Mouse (Mus musculus) MEL (cell line): ENCODE measurements around the gene Ppcs. TPM values are rescaled to one million over a fixed set of nuclear protein-coding genes. Genes with fewer than 3 reads are reported as not detected.

Experiments used
- DNase-seq: peaks from one replicate; pipeline ENCODE4 v3.0.0; 2011; ENCODE audit warnings: low read depth, low spot score
- H3K27ac ChIP-seq: 2 replicates; pipeline ENCODE4 v1.5.1; 2012; ENCODE audit warnings: low read depth, mild to moderate bottlenecking, control low read depth, low read length, moderate library complexity; ENCODE audit not compliant: control insufficient read depth
- H3K27me3 ChIP-seq, 2 experiments: fragments of 150-350 bp in 1 of 2; sonication (generic) in 1 of 2; 2 replicates each; pipeline ENCODE4 v1.6.1; 2012; ENCODE audit warnings: low read length in 2 of 2, mild to moderate bottlenecking in 2 of 2, improper control_type of control experiment in 1 of 2, moderate library complexity in 1 of 2; ENCODE audit not compliant: insufficient read depth in 2 of 2, control insufficient read depth in 1 of 2
- H3K36me3 ChIP-seq, 2 experiments: 2 replicates each; pipeline ENCODE4 v1.6.1; 2012 to 2014; ENCODE audit warnings: low read length in 2 of 2, improper control_type of control experiment in 1 of 2, inconsistent platforms in 1 of 2, mild to moderate bottlenecking in 1 of 2; ENCODE audit not compliant: insufficient read depth in 2 of 2, control insufficient read depth in 1 of 2
- H3K4me1 ChIP-seq, 2 experiments: fragments of 150-350 bp in 1 of 2; sonication (generic) in 1 of 2; 2 replicates each; pipeline ENCODE4 v1.6.1; 2012; ENCODE audit warnings: low read length in 2 of 2, improper control_type of control experiment in 1 of 2, mild to moderate bottlenecking in 1 of 2; ENCODE audit not compliant: insufficient read depth in 2 of 2, control insufficient read depth in 1 of 2
- H3K4me3 ChIP-seq, 2 experiments: fragments of 150-350 bp in 1 of 2; sonication (generic) in 1 of 2; 2 replicates each; pipeline ENCODE4 v1.5.1; 2012; ENCODE audit warnings: low read depth in 2 of 2, low read length in 2 of 2, mild to moderate bottlenecking in 2 of 2, moderate library complexity in 2 of 2, control low read depth in 1 of 2, improper control_type of control experiment in 1 of 2; ENCODE audit not compliant: control insufficient read depth in 1 of 2, insufficient read depth in 1 of 2
- H3K79me2 ChIP-seq: 2 replicates; pipeline ENCODE4 v1.6.1; 2012; ENCODE audit warnings: mild to moderate bottlenecking, low read length, moderate library complexity; ENCODE audit not compliant: control insufficient read depth, poor library complexity, insufficient read depth
- H3K9ac ChIP-seq: 2 replicates; pipeline ENCODE4 v1.6.1; 2012; ENCODE audit warnings: low read depth, mild to moderate bottlenecking, control low read depth, low read length, moderate library complexity; ENCODE audit not compliant: control insufficient read depth, poor library complexity, severe bottlenecking
- H3K9me3 ChIP-seq: fragments of 150-350 bp; sonication (generic); replicated peaks from 2 replicates; pipeline ENCODE4 v1.6.1; 2012; ENCODE audit warnings: mild to moderate bottlenecking, low read length, improper control_type of control experiment, moderate library complexity; ENCODE audit not compliant: insufficient read depth
- CHD1 ChIP-seq: IDR thresholded peaks from 2 replicates; pipeline ENCODE4 v1.6.1; 2012; ENCODE audit warnings: low read depth, mild to moderate bottlenecking, inconsistent platforms, low read length, improper control_type of control experiment
- ELF1 ChIP-seq: IDR thresholded peaks from 2 replicates; pipeline ENCODE4 v1.6.1; 2014; ENCODE audit warnings: low read depth, mild to moderate bottlenecking, inconsistent platforms, low read length, improper control_type of control experiment, moderate library complexity
- GATA1 ChIP-seq: IDR thresholded peaks from 2 replicates; pipeline ENCODE4 v1.6.1; 2011; ENCODE audit warnings: low read depth, low read length, improper control_type of control experiment
- HCFC1 ChIP-seq: IDR thresholded peaks from 2 replicates; pipeline ENCODE4 v1.6.1; 2012; ENCODE audit warnings: low read depth, mild to moderate bottlenecking, inconsistent platforms, low read length, improper control_type of control experiment, moderate library complexity
- KAT2A ChIP-seq: conservative IDR thresholded peaks from 2 replicates; pipeline ENCODE4 v1.6.1; 2012; ENCODE audit warnings: low read depth, low read length, improper control_type of control experiment, inconsistent platforms
- MAFK ChIP-seq: IDR thresholded peaks from 2 replicates; pipeline ENCODE4 v1.6.1; 2011; ENCODE audit warnings: low read depth, mild to moderate bottlenecking, low read length, improper control_type of control experiment, borderline replicate concordance
- MAZ ChIP-seq: IDR thresholded peaks from 2 replicates; pipeline ENCODE4 v1.6.1; 2012; ENCODE audit warnings: low read depth, mild to moderate bottlenecking, inconsistent platforms, low read length, improper control_type of control experiment
- MEF2A ChIP-seq: IDR thresholded peaks from 2 replicates; pipeline ENCODE4 v1.6.1; 2014; ENCODE audit warnings: low read depth, mild to moderate bottlenecking, inconsistent platforms, low read length, improper control_type of control experiment; ENCODE audit not compliant: poor library complexity, insufficient replicate concordance, severe bottlenecking; ENCODE audit errors: extremely low read depth
- NRF1 ChIP-seq: IDR thresholded peaks from 2 replicates; pipeline ENCODE4 v1.6.1; 2014; ENCODE audit warnings: low read depth, mild to moderate bottlenecking, inconsistent platforms, low read length, improper control_type of control experiment, moderate library complexity; ENCODE audit not compliant: poor library complexity, insufficient read depth, severe bottlenecking
- POLR2A ChIP-seq, 2 experiments: IDR thresholded peaks; 2 replicates each; pipeline ENCODE4 v1.6.1; 2011 to 2012; ENCODE audit warnings: low read length in 2 of 2, mild to moderate bottlenecking in 2 of 2, control low read depth in 1 of 2, improper control_type of control experiment in 1 of 2, low read depth in 1 of 2, moderate library complexity in 1 of 2; ENCODE audit not compliant: control insufficient read depth in 1 of 2, insufficient read depth in 1 of 2, poor library complexity in 1 of 2
- POLR2AphosphoS2 ChIP-seq: IDR thresholded peaks from 2 replicates; pipeline ENCODE4 v1.6.1; 2011; ENCODE audit warnings: low read length, improper control_type of control experiment
- POLR2AphosphoS5 ChIP-seq: IDR thresholded peaks from 2 replicates; pipeline ENCODE4 v1.6.1; 2012; ENCODE audit warnings: low read depth, borderline replicate concordance, mild to moderate bottlenecking, inconsistent platforms, low read length, moderate library complexity, mixed read lengths
- RCOR1 ChIP-seq: IDR thresholded peaks from 2 replicates; pipeline ENCODE4 v1.6.1; 2012; ENCODE audit warnings: low read depth, mild to moderate bottlenecking, inconsistent platforms, low read length, improper control_type of control experiment
- SIN3A ChIP-seq: IDR thresholded peaks from 2 replicates; pipeline ENCODE4 v1.6.1; 2012; ENCODE audit warnings: low read length, improper control_type of control experiment, inconsistent platforms
- SMC3 ChIP-seq: IDR thresholded peaks from 2 replicates; pipeline ENCODE4 v1.6.1; 2011; ENCODE audit warnings: low read depth, low read length, improper control_type of control experiment
- TBP ChIP-seq: IDR thresholded peaks from 2 replicates; pipeline ENCODE4 v1.8.0; 2011; ENCODE audit warnings: low read depth, low read length, improper control_type of control experiment
- UBTF ChIP-seq: IDR thresholded peaks from 2 replicates; pipeline ENCODE4 v1.6.1; 2012; ENCODE audit warnings: low read depth, mild to moderate bottlenecking, inconsistent platforms, low read length, improper control_type of control experiment, moderate library complexity, borderline replicate concordance; ENCODE audit not compliant: insufficient read depth
- USF1 ChIP-seq: IDR thresholded peaks from 2 replicates; pipeline ENCODE4 v1.6.1; 2014; ENCODE audit warnings: low read depth, mild to moderate bottlenecking, inconsistent platforms, low read length, improper control_type of control experiment, moderate library complexity
- USF2 ChIP-seq, 2 experiments: IDR thresholded peaks; 2 replicates each; pipeline ENCODE4 v1.6.1; 2011 to 2012; ENCODE audit warnings: improper control_type of control experiment in 2 of 2, low read length in 2 of 2, borderline replicate concordance in 1 of 2, inconsistent platforms in 1 of 2, low read depth in 1 of 2, mild to moderate bottlenecking in 1 of 2; ENCODE audit not compliant: insufficient read depth in 1 of 2
- ZC3H11A ChIP-seq: IDR thresholded peaks from 2 replicates; pipeline ENCODE4 v1.6.1; 2012; ENCODE audit warnings: low read depth, mild to moderate bottlenecking, inconsistent platforms, low read length, improper control_type of control experiment
- ZKSCAN1 ChIP-seq: IDR thresholded peaks from 2 replicates; pipeline ENCODE4 v1.6.1; 2012; ENCODE audit warnings: low read depth, mild to moderate bottlenecking, inconsistent platforms, low read length, improper control_type of control experiment, moderate library complexity
- ZMIZ1 ChIP-seq: IDR thresholded peaks from 2 replicates; pipeline ENCODE4 v1.6.1; 2012; ENCODE audit warnings: low read depth, mild to moderate bottlenecking, inconsistent platforms, low read length, improper control_type of control experiment, moderate library complexity
- ZNF384 ChIP-seq: IDR thresholded peaks from 2 replicates; pipeline ENCODE4 v1.6.1; 2012; ENCODE audit warnings: low read depth, mild to moderate bottlenecking, inconsistent platforms, low read length, improper control_type of control experiment
- polyA plus RNA-seq, 2 experiments: library from polyadenylated mRNA; stranded (reverse) in 1 of 2; unstranded in 1 of 2; fragments of >175 nt in 1 of 2; fragments of >200 nt in 1 of 2; gene quantifications; 2 replicates each; pipeline versions ENCODE4 v1.2.1 to v1.2.4; 2012; ENCODE audit warnings: low replicate concordance in 2 of 2, low read depth in 1 of 2; ENCODE audit not compliant: insufficient read length in 2 of 2, insufficient read depth in 1 of 2, missing spikeins in 1 of 2
- total RNA-seq: library from RNA; depleted of rRNA; stranded (reverse); fragments of 300-350 nt; gene quantifications from 2 replicates; pipeline ENCODE4 v1.2.3, GENCODE M21; 2012

Ppcs gene
- total and polyA plus RNA-seq, 3 experiments = 7.4 to 8.4 TPM; not detected in 1

- Histone ChIP-seq H3K9me3 (no peaks in the 10 kb centered on the region), H3K36me3 (peaks cover 0 to 4% of the 10 kb centered on the region in 2 experiments; a peak in 2 of 4 replicates), H3K27me3 (peaks cover 3% of the 10 kb centered on the region in 2 experiments), H3K4me1 (peaks cover 2 to 3% of the 10 kb centered on the region in 2 experiments; a peak in 2 of 4 replicates), H3K79me2 (no peaks in the 10 kb centered on the region), H3K4me3 (no peak overlapping the region), H3K27ac (no peak overlapping the region), H3K9ac (no peak overlapping the region)
- no peak for DNase-seq
- no peak for TF ChIP-seq USF1
- no peak for TF ChIP-seq ZNF384
- TF ChIP-seq MEF2A = no peak
- TF ChIP-seq NRF1 = no peak
- no peak for TF ChIP-seq MAZ
- TF ChIP-seq POLR2AphosphoS2 = no peak
- TF ChIP-seq POLR2A (IDR thresholded peaks at IDR 0.05; ENCODE audit: control insufficient read depth in 1 of 2, insufficient read depth in 1 of 2, low read depth in 1 of 2, low read length in 2 of 2, poor library complexity in 1 of 2) = no peak
Measured at GRCm38 (mm10) chr4:119427680-119428079, 5.5 kb upstream of the Ppcs start.

- Histone ChIP-seq H3K27me3 (peaks cover 0 to 3% of the 10 kb centered on the region in 2 experiments; a peak in 2 of 4 replicates), H3K36me3 (peaks cover 0 to 7% of the 10 kb centered on the region in 2 experiments; a peak in 2 of 4 replicates), H3K79me2 (no peaks in the 10 kb centered on the region; the same call in 1 of the 2 replicates), H3K4me1 (peaks cover 2 to 13% of the 10 kb centered on the region in 2 experiments; a peak in 2 of 4 replicates), H3K4me3 (no peak overlapping the region), H3K9ac (no peak overlapping the region), H3K9me3 (no peaks in the 10 kb centered on the region), H3K27ac (no peak overlapping the region)
- TF ChIP-seq MAFK (no peak), NRF1 (no peak), POLR2A (IDR thresholded peaks at IDR 0.05; ENCODE audit: control insufficient read depth in 1 of 2, insufficient read depth in 1 of 2, low read depth in 1 of 2, low read length in 2 of 2, poor library complexity in 1 of 2) (no peak), UBTF (no peak), GATA1 (no peak), ZMIZ1 (no peak), SIN3A (no peak), RCOR1 (no peak), USF2 (IDR thresholded peaks at IDR 0.05; ENCODE audit: borderline replicate concordance in 1 of 2, insufficient read depth in 1 of 2, low read depth in 1 of 2, low read length in 2 of 2) (no peak), CHD1 (no peak), POLR2AphosphoS5 (no peak), KAT2A (no peak), SMC3 (no peak), MEF2A (no peak), ZC3H11A (no peak), HCFC1 (no peak), ZKSCAN1 (no peak), ELF1 (no peak), TBP (no peak)
- no peak for DNase-seq
Measured at GRCm38 (mm10) chr4:119425601-119426000, 3.4 kb upstream of the Ppcs start.
